Mouse (Mus musculus) adrenal gland, postnatal 10 days (tissue): ENCODE data around the gene Rnf115. TPM values are rescaled to one million over a fixed set of nuclear protein-coding genes. Genes with fewer than 3 reads are reported as not detected.
"Not testable (repeated sequence)": the region's sequence is repeated elsewhere in the genome, so short reads cannot be mapped to it uniquely, and the experiment has no call there.

Experiments
- DNase-seq: peaks from one replicate; pipeline ENCODE4 v3.0.0; 2021; ENCODE audit warnings: mixed read lengths
- long read RNA-seq, 2 experiments: library from polyadenylated mRNA; stranded (forward); transcript quantifications; one replicate each; pipeline ENCODE4 v2.0.0; 2021
- total RNA-seq, 2 experiments: library from RNA; stranded (reverse); gene quantifications; 2 replicates each; pipeline ENCODE4 v1.2.3; 2021

Gene Rnf115
- total RNA-seq, result 10 to 100 TPM; 34.1 to 35.7 TPM
- long read RNA-seq, experiment 1, transcript Rnf115-201 (9 exons, 2,209 nt), result major isoform, 39 of 51 reads
- long read RNA-seq, experiment 1, partial matches to known transcripts, result 6 of 51 reads
- long read RNA-seq, experiment 1, other reads (novel, unspliced or antisense), result 6 of 51 reads
- long read RNA-seq, experiment 2, transcript Rnf115-201 (9 exons, 2,209 nt), result major isoform, 21 of 27 reads
- long read RNA-seq, experiment 2, partial matches to known transcripts, result 1 of 27 reads
- long read RNA-seq, experiment 2, other reads (novel, unspliced or antisense), result 5 of 27 reads

DNA sequence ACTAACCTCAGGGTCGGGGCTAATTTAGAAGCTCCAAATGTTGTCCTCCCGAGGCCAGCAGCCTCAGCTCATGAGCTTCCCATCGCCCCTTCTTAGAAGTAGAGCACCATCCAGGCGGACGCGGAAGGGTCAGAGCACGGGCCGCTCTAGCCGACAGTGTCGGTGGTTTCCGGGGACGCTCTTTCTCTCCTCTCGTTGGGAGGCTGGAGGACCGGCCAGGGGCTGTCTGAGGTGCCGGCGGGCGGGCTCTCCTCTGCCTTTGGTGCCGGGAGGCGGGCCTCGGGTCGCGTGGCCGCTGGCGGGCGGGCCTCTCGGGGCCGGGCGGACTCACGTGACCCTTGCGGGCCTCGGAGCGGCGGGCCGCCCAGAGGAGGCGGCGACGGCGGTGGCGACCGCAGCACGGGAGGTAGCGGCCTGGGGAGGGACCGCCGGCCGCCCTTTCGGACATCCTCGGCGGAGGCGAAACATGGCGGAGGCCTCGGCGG is at the start of gene Rnf115, which contains the start of gene Polr3c:
Gene Rnf115 (plus strand): TSS at position 322 of the 485 bp plus-strand sequence.
Gene Polr3c (minus strand): TSS at position 286 of the 485 bp plus-strand sequence.
- DNase-seq, result peak; percentile 99

DNA sequence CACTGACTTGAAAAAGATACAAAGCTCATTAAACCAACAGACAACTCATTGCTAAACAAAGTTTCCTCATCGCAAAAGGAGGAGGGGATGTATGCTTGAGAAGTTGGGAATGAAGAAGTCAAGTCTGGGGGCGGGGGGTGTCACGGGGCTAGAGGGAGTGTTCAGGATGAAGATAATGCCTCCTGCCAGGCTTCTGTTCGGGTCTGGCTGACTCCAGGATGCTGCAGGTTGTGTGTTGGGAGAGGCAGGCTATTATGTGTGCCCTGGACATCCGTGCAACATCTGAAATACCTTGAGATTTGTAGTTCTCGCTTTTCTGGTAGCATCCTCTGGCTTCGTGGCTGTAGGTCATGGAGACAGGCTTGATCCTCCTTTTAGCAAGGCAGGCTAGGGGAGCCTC is 49.0 kb upstream of the Rnf115 start:
- no peak for DNase-seq

- peak; percentile 67 for DNase-seq
Measured at GRCm38 (mm10) chr3:96679159-96679674, 48.2 kb upstream of the Rnf115 start.

- DNase-seq, result no peak
Measured at GRCm38 (mm10) chr3:96680269-96680956, 47.1 kb upstream of the Rnf115 start.

- DNase-seq, result no peak
Measured at GRCm38 (mm10) chr3:96683496-96683895, 44.0 kb upstream of the Rnf115 start.

DNA sequence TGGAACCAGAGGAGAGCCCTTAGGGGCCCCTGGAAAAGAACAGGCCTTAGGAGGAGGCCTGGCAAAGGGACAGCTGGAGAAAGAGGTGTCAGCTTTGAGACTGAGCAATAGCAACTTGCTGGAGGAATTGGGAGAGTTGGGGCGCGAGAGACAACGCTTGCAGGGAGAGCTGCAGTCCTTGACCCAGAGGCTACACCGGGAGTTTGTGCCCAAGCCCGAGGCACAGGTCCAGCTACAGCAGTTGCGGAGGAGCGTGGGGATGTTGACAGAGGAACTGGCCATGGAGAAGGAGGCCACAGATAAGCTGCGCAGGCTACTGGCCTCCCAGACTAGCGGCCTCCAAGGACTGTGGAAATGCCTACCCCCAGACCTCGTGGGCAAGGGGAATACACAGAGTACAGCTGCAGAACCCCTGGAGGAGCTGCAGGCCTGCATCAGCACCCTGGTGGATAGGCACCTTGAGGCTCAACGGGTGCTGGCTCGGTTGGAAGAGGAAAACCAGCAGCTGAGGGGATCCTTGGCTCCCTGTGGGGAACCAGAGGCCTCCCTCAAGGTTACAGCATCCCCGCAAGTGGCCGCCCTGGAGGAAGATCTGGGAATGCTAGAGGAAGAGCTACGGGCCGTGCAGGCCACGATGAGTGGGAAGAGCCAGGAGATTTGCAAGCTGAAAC is 43.2 kb upstream of the Rnf115 start:
- peak; percentile 42 for DNase-seq

- peak; percentile 37 for DNase-seq
Measured at GRCm38 (mm10) chr3:96684822-96685156, 42.7 kb upstream of the Rnf115 start.

GRCm38 (mm10) chr3:96686057-96686456 is 41.4 kb upstream of the Rnf115 start:
- not testable (repeated sequence) for DNase-seq

GRCm38 (mm10) chr3:96688854-96689253 is 38.6 kb upstream of the Rnf115 start:
- no peak for DNase-seq

DNA sequence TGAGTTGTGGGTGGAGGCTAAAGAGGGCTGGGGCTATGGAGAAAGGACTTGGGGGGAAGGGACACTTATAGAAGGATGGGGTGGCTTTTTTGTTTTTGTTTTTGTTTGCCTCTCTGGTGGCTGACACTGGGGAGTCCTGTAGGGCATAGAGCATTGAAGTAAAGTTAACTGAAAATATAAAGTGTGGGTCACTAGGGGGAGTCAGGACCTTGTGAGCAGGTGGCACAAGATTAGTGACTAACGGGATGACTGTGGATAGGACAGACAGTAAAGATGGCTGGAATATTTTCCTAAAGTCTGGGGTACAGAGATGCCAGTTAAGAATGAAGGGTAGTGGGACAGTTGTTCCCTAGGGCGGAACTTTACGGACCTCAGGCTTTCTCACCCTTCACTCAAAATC is 37.2 kb upstream of the Rnf115 start:
- DNase-seq, result no peak

DNA sequence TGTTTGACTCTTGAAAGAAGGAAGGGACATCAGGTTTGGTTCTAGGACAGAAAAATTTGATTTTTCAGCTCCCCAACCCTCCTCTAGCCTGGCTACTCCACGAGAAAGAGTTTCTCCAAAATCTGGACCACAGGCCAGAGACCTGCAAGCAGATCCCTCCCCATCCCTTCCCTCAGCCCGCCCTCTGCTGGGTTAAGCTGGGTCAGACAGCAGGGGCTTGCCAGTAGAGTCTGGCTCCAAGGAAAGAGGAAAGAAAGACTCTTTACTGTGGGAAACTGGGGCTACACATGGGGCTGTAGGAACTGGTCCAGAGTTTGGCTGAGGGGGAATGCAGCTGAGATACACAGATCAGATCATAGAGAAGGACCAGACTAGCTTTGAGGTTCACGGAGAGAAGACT is 35.0 kb upstream of the Rnf115 start:
- peak; percentile 51 for DNase-seq

GRCm38 (mm10) chr3:96693579-96693978 is 33.9 kb upstream of the Rnf115 start:
- no peak for DNase-seq

- DNase-seq, result peak; percentile 92
Measured at GRCm38 (mm10) chr3:96696198-96696765, 31.2 kb upstream of the Rnf115 start, which contains the start of gene Pias3. Gene Pias3 (plus strand): TSS chr3:96696384.

DNA sequence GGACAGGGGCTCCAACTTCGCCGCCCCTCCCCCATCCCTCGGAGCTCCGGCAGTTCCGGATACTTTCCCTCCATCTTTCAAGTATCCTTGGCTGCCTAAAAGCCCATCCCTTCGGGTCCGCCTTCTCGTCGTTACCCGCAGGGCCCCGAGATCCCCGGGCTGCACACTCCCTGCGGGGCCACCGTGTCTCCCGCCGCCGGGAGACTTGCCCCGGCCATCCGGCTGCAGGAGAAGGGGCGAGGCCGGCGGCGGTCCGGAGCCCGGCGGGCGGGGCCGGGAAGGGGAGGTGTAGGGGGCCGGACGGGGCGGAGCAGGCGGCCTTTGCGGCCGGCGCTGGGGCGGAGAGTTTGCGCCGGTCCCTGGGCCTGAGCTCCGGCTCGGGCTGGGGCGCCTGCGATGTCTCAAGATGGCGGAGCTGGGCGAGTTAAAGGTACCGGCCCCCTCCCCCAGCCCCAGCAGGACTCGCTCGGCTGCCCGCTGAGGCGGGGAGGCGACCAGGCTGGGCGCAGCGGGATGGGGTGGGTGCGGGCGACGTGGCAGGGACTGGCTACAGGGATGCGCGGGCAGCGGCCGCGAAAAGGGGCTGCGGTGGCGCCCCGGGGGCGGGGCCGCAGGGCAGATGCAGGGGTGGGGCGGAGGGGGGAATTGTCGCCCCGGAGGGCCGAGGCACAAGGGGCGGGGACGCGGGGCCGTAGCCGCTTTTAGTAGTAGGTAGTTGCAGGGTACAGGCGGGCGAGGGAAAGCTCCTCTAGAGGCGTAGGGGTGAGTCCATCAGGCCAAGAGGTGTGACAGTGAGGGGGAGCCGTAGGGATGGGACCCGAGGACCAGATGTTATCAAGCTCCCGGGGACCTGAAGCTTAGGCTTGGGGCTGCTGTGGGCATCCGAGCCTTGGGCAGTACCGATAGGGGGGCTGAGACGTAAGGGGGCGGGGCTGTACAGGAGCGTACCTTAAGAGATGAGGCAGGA is 30.4 kb upstream of the Rnf115 start:
- DNase-seq, result peak; percentile 96

GRCm38 (mm10) chr3:96698993-96699690 is 28.3 kb upstream of the Rnf115 start:
- DNase-seq, result no peak

DNA sequence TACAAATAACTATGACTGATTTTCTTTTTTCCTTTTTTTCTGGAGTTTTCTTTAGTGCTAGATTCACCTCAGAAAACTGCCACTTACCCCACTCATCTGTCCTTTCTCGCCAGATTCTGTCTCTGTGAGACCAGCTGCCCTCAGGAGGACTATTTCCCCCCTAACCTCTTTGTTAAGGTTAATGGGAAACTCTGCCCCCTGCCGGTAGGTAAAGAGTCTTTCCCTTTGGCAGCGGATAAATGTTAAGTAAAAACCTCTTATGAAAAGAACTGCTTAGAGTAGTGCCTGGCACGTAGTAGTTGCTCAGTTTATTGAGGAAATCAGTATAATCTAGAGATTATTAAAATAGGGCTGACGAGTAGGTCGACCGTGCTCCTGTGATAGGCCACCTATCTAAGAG is 27.1 kb upstream of the Rnf115 start:
- peak; percentile 49 for DNase-seq

GRCm38 (mm10) chr3:96701003-96701402 is 26.5 kb upstream of the Rnf115 start:
- no peak for DNase-seq

DNA sequence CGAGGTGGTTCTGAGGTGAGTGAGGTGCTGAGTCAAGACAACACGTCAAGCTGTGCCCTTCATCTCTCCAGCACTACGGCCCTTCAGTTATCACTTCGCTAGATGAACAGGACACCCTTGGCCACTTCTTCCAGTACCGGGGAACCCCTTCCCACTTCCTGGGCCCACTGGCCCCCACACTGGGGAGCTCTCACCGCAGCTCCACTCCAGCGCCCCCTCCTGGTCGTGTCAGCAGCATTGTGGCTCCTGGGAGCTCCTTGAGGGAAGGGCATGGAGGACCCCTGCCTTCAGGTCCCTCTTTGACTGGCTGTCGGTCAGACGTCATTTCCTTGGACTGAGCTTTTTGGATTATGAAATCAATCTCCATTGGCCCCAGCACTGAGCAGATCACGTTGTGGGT is 22.7 kb upstream of the Rnf115 start:
- DNase-seq, result peak; percentile 46

DNA sequence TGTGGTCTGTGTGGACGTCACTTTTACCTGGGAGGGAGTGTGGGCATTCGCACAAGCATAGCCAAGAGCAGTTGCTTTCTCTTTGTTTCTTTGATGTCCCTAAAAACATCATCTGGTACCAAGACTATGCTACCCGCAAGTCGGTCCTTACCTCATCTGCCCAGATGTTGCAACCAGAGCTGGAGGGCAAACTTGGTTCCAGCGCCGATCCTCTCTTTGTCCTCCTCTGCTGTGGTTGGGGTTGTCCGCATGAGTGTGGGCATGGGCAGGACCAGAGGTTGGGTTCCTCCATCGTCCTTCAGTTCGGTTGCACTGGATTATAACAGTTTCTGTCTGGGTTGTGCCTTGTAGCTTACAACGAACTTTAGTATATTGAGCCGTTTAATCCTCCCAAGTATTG is 21.2 kb upstream of the Rnf115 start:
- no peak for DNase-seq

DNA sequence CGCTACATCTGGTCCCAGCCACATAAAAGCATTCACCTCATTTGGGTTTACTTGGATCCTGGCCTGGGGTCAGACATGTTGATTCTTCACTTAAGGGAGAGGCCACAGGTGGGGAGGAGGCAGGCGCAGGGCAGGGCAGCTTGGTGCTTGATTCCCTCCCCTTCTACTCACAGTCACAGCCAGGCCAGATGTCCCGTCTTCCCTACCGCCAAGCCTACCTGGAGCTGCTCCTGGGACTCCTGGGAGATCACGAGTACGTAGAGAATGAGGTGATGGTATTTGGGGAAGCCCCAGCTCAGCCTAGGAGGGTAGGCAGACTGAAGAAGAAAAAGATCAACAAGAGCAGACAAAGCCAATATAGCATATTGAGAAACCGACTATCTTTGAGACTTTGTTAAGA is 20.5 kb upstream of the Rnf115 start:
- no peak for DNase-seq
